Mouse (Mus musculus): ENCODE measurements around the gene Ppat. TPM values are rescaled to one million over a fixed set of nuclear protein-coding genes. Genes with fewer than 3 reads are reported as not detected.

Gene Ppat
- polyA plus RNA-seq, 1 experiment from 2014 or later = 32.7 TPM

DNA sequence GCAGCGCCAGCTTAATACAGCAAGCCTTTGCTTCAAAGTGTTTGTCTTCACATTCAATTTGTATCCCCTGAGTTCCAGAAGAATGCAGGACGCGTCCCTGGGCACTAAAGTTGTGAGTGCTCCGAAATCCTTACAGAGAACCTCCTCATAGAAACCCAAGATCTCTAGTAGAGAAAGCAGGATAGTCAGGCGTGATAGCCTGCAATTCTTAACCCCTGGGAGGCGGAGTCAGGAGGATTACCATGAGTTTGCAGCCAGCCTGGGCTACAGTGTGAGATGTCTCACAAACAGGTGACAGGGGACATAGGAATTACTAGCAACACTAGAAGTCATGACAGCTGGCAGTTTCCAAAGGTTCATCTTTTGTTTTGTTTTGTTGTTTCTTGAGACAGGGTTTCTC is 81.8 kb downstream of the Ppat start:
- ATAC-seq (ENCODE audit: low read depth) = no peak
- 64% methylated on average over 6 of the region's 6 CpGs for WGBS
- H3K27me3 ChIP-seq (ENCODE audit: control insufficient read depth, insufficient read depth, low read depth, low read length) = no peaks in the 10 kb centered on the region
- peak overlapping the region; percentile 42 for H3K4me3 ChIP-seq (ENCODE audit: low read length)
- H3K27ac ChIP-seq (ENCODE audit: low read length) = no peak overlapping the region
- H3K9me3 ChIP-seq (ENCODE audit: control insufficient read depth, low read length) = no peaks in the 10 kb centered on the region
- no peaks in the 10 kb centered on the region for H3K36me3 ChIP-seq (ENCODE audit: control insufficient read depth, insufficient read depth, low read length)
- H3K4me2 ChIP-seq (ENCODE audit: low read depth, low read length) = peak overlapping the region; percentile 52
- peak overlapping the region; percentile 50; the same call in 1 of the 2 replicates for H3K9ac ChIP-seq (ENCODE audit: low read length)
- no peaks in the 10 kb centered on the region for H3K4me1 ChIP-seq (replicated peaks; ENCODE audit: control insufficient read depth, insufficient read depth, low read length)

DNA sequence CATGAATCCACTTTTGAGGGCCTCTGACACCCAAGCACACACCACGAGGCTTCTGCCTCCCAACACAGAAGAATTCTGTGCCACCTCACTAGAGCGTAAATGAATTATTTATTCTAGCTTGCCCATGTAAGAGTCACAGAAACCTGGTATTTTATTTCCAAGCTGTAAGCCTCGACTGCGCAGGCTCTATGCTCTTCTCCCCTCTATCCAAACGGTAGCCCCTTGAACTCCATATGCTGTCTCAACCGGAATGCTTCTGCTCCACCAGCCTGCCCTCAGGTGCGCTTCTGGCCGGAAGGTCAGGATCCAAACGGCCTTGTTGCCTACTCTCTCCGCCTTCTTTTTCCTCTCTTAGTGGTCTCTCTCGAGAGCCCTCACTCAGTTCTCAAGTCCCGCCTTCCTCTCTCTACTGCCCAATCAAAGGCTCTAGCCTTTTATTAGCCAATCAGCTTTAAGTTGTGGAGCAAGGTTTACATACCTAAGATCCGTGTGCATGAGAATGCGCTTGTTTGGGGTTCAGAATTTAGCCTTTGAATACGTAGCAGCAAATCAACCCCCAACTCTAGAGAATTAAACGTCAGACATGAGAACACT is 82.6 kb downstream of the Ppat start:
- Histone ChIP-seq H3K9me3 (ENCODE audit: control insufficient read depth, low read length) (no peaks in the 10 kb centered on the region), H3K4me3 (ENCODE audit: low read length) (peak overlapping the region; percentile 42), H3K9ac (ENCODE audit: low read length) (peak overlapping the region; percentile 50; the same call in 1 of the 2 replicates), H3K27me3 (ENCODE audit: control insufficient read depth, insufficient read depth, low read depth, low read length) (no peaks in the 10 kb centered on the region), H3K4me1 (replicated peaks; ENCODE audit: control insufficient read depth, insufficient read depth, low read length) (no peaks in the 10 kb centered on the region), H3K4me2 (ENCODE audit: low read depth, low read length) (peak overlapping the region; percentile 52), H3K27ac (ENCODE audit: low read length) (no peak overlapping the region), H3K36me3 (ENCODE audit: control insufficient read depth, insufficient read depth, low read length) (no peaks in the 10 kb centered on the region)
- WGBS = 36% methylated on average over 16 of the region's 16 CpGs
- ATAC-seq (ENCODE audit: low read depth) = peak; percentile 92

DNA sequence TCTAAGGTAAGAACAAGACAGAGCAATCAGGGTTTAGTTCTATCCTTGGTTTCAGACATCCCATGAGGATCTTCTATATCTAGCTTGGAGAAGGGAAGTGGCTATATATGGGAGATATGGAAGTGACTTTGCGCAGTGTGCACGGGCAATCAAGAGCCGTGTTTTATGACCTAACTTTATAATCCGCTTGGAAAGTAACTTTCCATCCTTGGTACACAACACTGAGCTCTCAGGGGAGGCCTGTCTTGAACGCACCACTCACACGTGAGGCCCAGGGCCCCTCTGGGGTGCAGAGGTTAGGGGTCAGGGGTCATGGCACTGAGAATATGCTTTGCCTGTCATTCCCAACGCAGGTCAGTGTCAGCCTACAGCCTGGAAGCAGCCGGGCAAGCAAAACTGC is 84.6 kb downstream of the Ppat start:
- Histone ChIP-seq H3K4me2 (ENCODE audit: low read depth, low read length) (no peak overlapping the region), H3K9me3 (ENCODE audit: control insufficient read depth, low read length) (no peaks in the 10 kb centered on the region), H3K9ac (ENCODE audit: low read length) (no peak overlapping the region), H3K27ac (ENCODE audit: low read length) (no peak overlapping the region), H3K4me1 (replicated peaks; ENCODE audit: control insufficient read depth, insufficient read depth, low read length) (no peaks in the 10 kb centered on the region), H3K36me3 (ENCODE audit: control insufficient read depth, insufficient read depth, low read length) (no peaks in the 10 kb centered on the region), H3K27me3 (ENCODE audit: control insufficient read depth, insufficient read depth, low read depth, low read length) (no peaks in the 10 kb centered on the region), H3K4me3 (ENCODE audit: low read length) (no peak overlapping the region)
- 72% methylated on average over 8 of the region's 8 CpGs for WGBS
- ATAC-seq (ENCODE audit: low read depth) = no peak

Other genes with a start within 250 kb of the Ppat start
- 18.6 and 21.9 TPM in 2 replicates for gene Aasdh, start 46.1 kb downstream of the Ppat start, polyA plus RNA-seq (2015; fragmentation: Nextera tagmentation; extraction: Ambion mirVana)
- 282 and 292 TPM in 2 replicates for gene Paics, start 271 bp downstream of the Ppat start, polyA plus RNA-seq (2015; fragmentation: Nextera tagmentation; extraction: Ambion mirVana)
- 92.2 and 98.1 TPM in 2 replicates for gene Srp72, start 23.1 kb upstream of the Ppat start, polyA plus RNA-seq (2015; fragmentation: Nextera tagmentation; extraction: Ambion mirVana)
- 0.60 and 0.74 TPM in 2 replicates for gene Arl9, start 52.5 kb upstream of the Ppat start, polyA plus RNA-seq (2015; fragmentation: Nextera tagmentation; extraction: Ambion mirVana)
- gene Thegl, start 64.4 kb upstream of the Ppat start, polyA plus RNA-seq (2015; fragmentation: Nextera tagmentation; extraction: Ambion mirVana) = 1.4 and 1.7 TPM in 2 replicates
- gene Hopx, start 163.5 kb upstream of the Ppat start, polyA plus RNA-seq (2015; fragmentation: Nextera tagmentation; extraction: Ambion mirVana) = 13.6 and 18.1 TPM in 2 replicates

Measured in lung, embryonic 16.5 days (tissue).